Comparison of ENCODE assay signal across 14 mouse cellular contexts in genomic region chr12:56046050-56046449, GRCm38 (mm10).
"Had no signal": no experiment of that assay in that cellular context is flagged by ENCODE, and none has a peak within 500 bp of the region (broad histone marks: within the 10 kb centered on the region; RNA-seq: fewer than 3 reads in every experiment).

No protein-coding gene starts in this region.

- H3K9ac ChIP-seq: lung, embryonic 14.5 days; midbrain, embryonic 13.5 days; midbrain, embryonic 15.5 days; neural tube, embryonic 12.5 days; stomach, embryonic 15.5 days had no signal

- H3K36me3 ChIP-seq: midbrain, embryonic 10.5 days; midbrain, embryonic 13.5 days; midbrain, embryonic 15.5 days; neural tube, embryonic 12.5 days; stomach, embryonic 15.5 days had no signal

- H3K4me3 ChIP-seq: midbrain, embryonic 10.5 days; midbrain, embryonic 13.5 days; midbrain, embryonic 15.5 days; neural tube, embryonic 12.5 days; stomach, embryonic 15.5 days had no signal

- ATAC-seq: midbrain, embryonic 13.5 days; midbrain, embryonic 15.5 days had no signal

- DNase-seq: lung, adult 18-20 months; lung, embryonic 14.5 days; lung, postnatal 10 days; lung, postnatal 4 days; right cerebral cortex, postnatal 14 days; thymus, adult 2 months; thymus, postnatal 25 days; thymus, postnatal 4 days had no signal

- H3K4me1 ChIP-seq: midbrain, embryonic 10.5 days; midbrain, embryonic 13.5 days; midbrain, embryonic 15.5 days; neural tube, embryonic 12.5 days; stomach, embryonic 15.5 days had no signal

- H3K4me2 ChIP-seq: lung, embryonic 14.5 days; midbrain, embryonic 13.5 days; midbrain, embryonic 15.5 days; neural tube, embryonic 12.5 days; stomach, embryonic 15.5 days had no signal

- H3K27ac ChIP-seq: midbrain, embryonic 10.5 days; midbrain, embryonic 13.5 days; midbrain, embryonic 15.5 days; neural tube, embryonic 12.5 days; stomach, embryonic 15.5 days; stomach, postnatal 0 days had no signal

- H3K9me3 ChIP-seq: midbrain, embryonic 13.5 days; midbrain, embryonic 15.5 days; neural tube, embryonic 12.5 days; stomach, embryonic 15.5 days had no signal

- H3K27me3 ChIP-seq: midbrain, embryonic 13.5 days; midbrain, embryonic 15.5 days; stomach, embryonic 15.5 days had no signal
